Mouse (Mus musculus) forebrain, postnatal 0 days (tissue): ENCODE data around the gene Kif13a. TPM values are rescaled to one million over a fixed set of nuclear protein-coding genes. Genes with fewer than 3 reads are reported as not detected.

Source experiments
- ATAC-seq: fragments of 200-750 bp; cut with Nextera tagmentation; 2 replicates; pipeline ENCODE4 v1.8.0; 2017; ENCODE audit warnings: mild to moderate bottlenecking, moderate library complexity
- DNase-seq: peaks from one replicate; pipeline ENCODE4 v3.0.0-alpha.2; 2015
- H3K27ac ChIP-seq: fragments of 300-500 bp; sonication (generic); 2 replicates; pipeline ENCODE4 v1.5.1; 2014; ENCODE audit warnings: low read depth, mild to moderate bottlenecking, antibody characterized with exemption, low read length, moderate library complexity, mixed read lengths
- H3K27me3 ChIP-seq: fragments of 300-500 bp; sonication (generic); 2 replicates; pipeline ENCODE4 v1.6.1; 2014; ENCODE audit warnings: mild to moderate bottlenecking, low read length, mixed read lengths; ENCODE audit not compliant: insufficient read depth
- H3K36me3 ChIP-seq: fragments of 300-500 bp; sonication (generic); 2 replicates; pipeline ENCODE4 v1.6.1; 2014; ENCODE audit warnings: mild to moderate bottlenecking, moderate library complexity; ENCODE audit not compliant: insufficient read depth
- H3K4me1 ChIP-seq: fragments of 300-500 bp; sonication (generic); 2 replicates; pipeline ENCODE4 v1.6.1; 2014; ENCODE audit warnings: antibody characterized with exemption; ENCODE audit not compliant: insufficient read depth
- H3K4me2 ChIP-seq: fragments of 300-500 bp; sonication (generic); 2 replicates; pipeline ENCODE4 v1.6.1; 2014; ENCODE audit warnings: low read depth, mild to moderate bottlenecking, moderate library complexity
- H3K4me3 ChIP-seq: fragments of 300-500 bp; sonication (generic); 2 replicates; pipeline ENCODE4 v1.5.1; 2014; ENCODE audit warnings: low read depth, low read length, mixed read lengths
- H3K9ac ChIP-seq: fragments of 300-500 bp; sonication (generic); 2 replicates; pipeline ENCODE4 v1.6.1; 2014; ENCODE audit warnings: mild to moderate bottlenecking
- H3K9me3 ChIP-seq: fragments of 300-500 bp; sonication (generic); 2 replicates; pipeline ENCODE4 v1.6.1; 2016; ENCODE audit warnings: low read length
- CTCF ChIP-seq: sonication (generic); IDR thresholded peaks from 2 replicates; pipeline ENCODE4 v1.5.1; 2016; ENCODE audit warnings: antibody characterized with exemption, control low read depth, low read depth
- WGBS: fragments of 180-500 bp; shearing (Covaris S2); extraction: QIAGEN DNeasy Blood & Tissue Kit; methylation state at CpG from one replicate; pipeline ENCODE4 v1.1.7; 2014; 5-methylcytosine and 5-hydroxymethylcytosine counted together
- polyA plus RNA-seq: library from polyadenylated mRNA; unstranded; fragments of >200 nt; fragmentation: Nextera tagmentation; extraction: Ambion mirVana; gene quantifications from 2 replicates; pipeline ENCODE4 v1.2.1, GENCODE M21; 2015
- total RNA-seq: library from RNA; depleted of rRNA; stranded (reverse); fragments of >200 nt; gene quantifications from 2 replicates; pipeline ENCODE4 v1.2.3, GENCODE M21; 2014

Gene Kif13a
- total and polyA plus RNA-seq, 2 experiments from 2014 or later: 9.2 to 19.7 TPM

GRCm38 (mm10) chr13:46945256-46945655 lies 15.6 kb upstream of the Kif13a start:
- Histone ChIP-seq H3K36me3 (no peaks in the 10 kb centered on the region), H3K4me2 (no peak overlapping the region), H3K4me1 (no peaks in the 10 kb centered on the region), H3K4me3 (no peak overlapping the region), H3K27me3 (no peaks in the 10 kb centered on the region), H3K9ac (no peak overlapping the region), H3K9me3 (no peaks in the 10 kb centered on the region), H3K27ac (no peak overlapping the region)
- ATAC-seq (no peak), DNase-seq (no peak)
- no peak for TF ChIP-seq CTCF
- WGBS: 83% methylated on average over 3 of the region's 3 CpGs

- no peak overlapping the region for H3K27ac ChIP-seq
- H3K4me2 ChIP-seq: no peak overlapping the region
- no peak overlapping the region for H3K9ac ChIP-seq
- no peaks in the 10 kb centered on the region for H3K9me3 ChIP-seq
- H3K4me3 ChIP-seq: no peak overlapping the region
- no peaks in the 10 kb centered on the region for H3K4me1 ChIP-seq
- no peak for DNase-seq
- no peak for TF ChIP-seq CTCF
- no peaks in the 10 kb centered on the region for H3K36me3 ChIP-seq
- no peaks in the 10 kb centered on the region for H3K27me3 ChIP-seq
- ATAC-seq: no peak
These were observed 13.6 kb upstream of the Kif13a start for GRCm38 (mm10) chr13:46943294-46943693.

- no peak for ATAC-seq
- no peaks in the 10 kb centered on the region for H3K36me3 ChIP-seq
- H3K4me2 ChIP-seq: no peak overlapping the region
- no peaks in the 10 kb centered on the region for H3K27me3 ChIP-seq
- peaks cover 3% of the 10 kb centered on the region; the same call in 1 of the 2 replicates for H3K4me1 ChIP-seq
- TF ChIP-seq CTCF: no peak
- H3K27ac ChIP-seq: no peak overlapping the region
- WGBS: 86% methylated on average over 10 of the region's 10 CpGs
- no peak overlapping the region for H3K4me3 ChIP-seq
- no peak overlapping the region for H3K9ac ChIP-seq
- no peak for DNase-seq
- no peaks in the 10 kb centered on the region for H3K9me3 ChIP-seq
These were observed 4.4 kb upstream of the Kif13a start for GRCm38 (mm10) chr13:46934116-46934515.

- Histone ChIP-seq H3K4me2 (no peak overlapping the region), H3K36me3 (no peaks in the 10 kb centered on the region), H3K4me3 (no peak overlapping the region), H3K4me1 (peaks cover 3% of the 10 kb centered on the region; the same call in 1 of the 2 replicates), H3K9ac (no peak overlapping the region), H3K9me3 (no peaks in the 10 kb centered on the region), H3K27me3 (no peaks in the 10 kb centered on the region), H3K27ac (no peak overlapping the region)
- DNase-seq: no peak
- no peak for TF ChIP-seq CTCF
- WGBS: 82% methylated on average over 6 of the region's 6 CpGs
- ATAC-seq: no peak
These were observed 3.2 kb upstream of the Kif13a start for GRCm38 (mm10) chr13:46932846-46933245.

- Histone ChIP-seq H3K36me3 (no peaks in the 10 kb centered on the region), H3K4me1 (peaks cover 3% of the 10 kb centered on the region; the same call in 1 of the 2 replicates), H3K4me3 (no peak overlapping the region), H3K27me3 (no peaks in the 10 kb centered on the region), H3K4me2 (no peak overlapping the region), H3K9ac (no peak overlapping the region), H3K27ac (no peak overlapping the region), H3K9me3 (no peaks in the 10 kb centered on the region)
- DNase-seq: no peak
- no peak for TF ChIP-seq CTCF
- 80% methylated on average over 1 of the region's 1 CpGs for WGBS
- no peak for ATAC-seq
These were observed 2.4 kb upstream of the Kif13a start for GRCm38 (mm10) chr13:46932049-46932448.

- DNase-seq: no peak
- WGBS: 3% methylated on average over 15 of the region's 15 CpGs
- Histone ChIP-seq H3K4me2 (peak overlapping the region; percentile 84), H3K9ac (peak overlapping the region; percentile 83; the same call in 1 of the 2 replicates), H3K4me1 (peaks cover 3% of the 10 kb centered on the region; the same call in 1 of the 2 replicates), H3K27me3 (no peaks in the 10 kb centered on the region), H3K27ac (no peak overlapping the region), H3K9me3 (no peaks in the 10 kb centered on the region), H3K4me3 (peak overlapping the region; percentile 67), H3K36me3 (no peaks in the 10 kb centered on the region)
- no peak; the same call in 1 of the 2 replicates for ATAC-seq
- TF ChIP-seq CTCF: no peak
These were observed 986 bp upstream of the Kif13a start for GRCm38 (mm10) chr13:46930659-46931046.

GRCm38 (mm10) chr13:46928961-46929691 lies 541 bp downstream of the Kif13a start:
- Histone ChIP-seq H3K4me1 (peaks cover 3% of the 10 kb centered on the region; the same call in 1 of the 2 replicates), H3K9me3 (no peaks in the 10 kb centered on the region), H3K36me3 (no peaks in the 10 kb centered on the region), H3K27me3 (no peaks in the 10 kb centered on the region), H3K27ac (peak overlapping the region; percentile 91), H3K4me3 (peak overlapping the region; percentile 67), H3K9ac (peak overlapping the region; percentile 83), H3K4me2 (peak overlapping the region; percentile 84)
- under 1% methylated on average over 60 of the region's 60 CpGs for WGBS
- DNase-seq (peak; percentile 45), ATAC-seq (peak; percentile 12)
- TF ChIP-seq CTCF: peak; percentile 12; the same call in 1 of the 2 replicates
